Mouse (Mus musculus): ENCODE measurements around the gene Grifin.

DNA sequence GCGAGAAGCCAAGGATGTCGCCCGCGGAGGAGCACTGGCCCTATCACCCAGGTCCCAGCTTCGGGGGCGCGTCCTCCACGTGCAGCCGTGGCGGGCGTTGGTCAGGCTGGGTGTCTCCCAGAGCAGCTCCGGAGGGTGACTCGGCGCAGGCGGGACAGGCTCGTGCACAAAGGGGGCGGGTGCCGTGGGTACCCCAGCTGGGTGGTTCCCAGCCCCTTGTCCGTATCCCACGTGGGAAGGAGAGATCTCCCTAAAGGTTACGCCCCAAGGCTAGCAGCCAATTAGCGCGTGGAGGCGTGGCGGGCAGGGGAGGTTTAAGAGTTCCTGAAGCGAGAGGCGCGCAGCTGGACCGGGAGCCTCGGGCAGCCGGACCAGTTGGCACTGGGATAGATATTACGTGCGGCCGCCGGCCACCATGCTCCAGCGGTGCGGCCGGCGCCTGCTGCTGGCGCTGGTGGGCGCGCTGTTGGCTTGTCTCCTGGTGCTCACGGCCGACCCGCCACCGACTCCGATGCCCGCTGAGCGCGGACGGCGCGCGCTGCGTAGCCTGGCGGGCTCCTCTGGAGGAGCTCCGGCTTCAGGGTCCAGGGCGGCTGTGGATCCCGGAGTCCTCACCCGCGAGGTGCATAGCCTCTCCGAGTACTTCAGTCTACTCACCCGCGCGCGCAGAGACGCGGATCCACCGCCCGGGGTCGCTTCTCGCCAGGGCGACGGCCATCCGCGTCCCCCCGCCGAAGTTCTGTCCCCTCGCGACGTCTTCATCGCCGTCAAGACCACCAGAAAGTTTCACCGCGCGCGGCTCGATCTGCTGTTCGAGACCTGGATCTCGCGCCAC is 42.3 kb upstream of the Grifin start, which contains the start of gene Lfng:
- TF ChIP-seq CTCF (IDR thresholded peaks at IDR 0.05; ENCODE audit: insufficient read depth, low read length) (no peak), POLR2A (IDR thresholded peaks at IDR 0.05; ENCODE audit: borderline replicate concordance, extremely low read depth, low read depth, low read length) (peak; percentile 98)
